Mouse (Mus musculus) MEL (cell line): ENCODE data around the gene Utrn.

Experiments
- ELF1 ChIP-seq: IDR thresholded peaks from 2 replicates; pipeline ENCODE4 v1.6.1; 2014; ENCODE audit warnings: low read depth, mild to moderate bottlenecking, inconsistent platforms, low read length, improper control_type of control experiment, moderate library complexity
- EP300 ChIP-seq, 2 experiments: IDR thresholded peaks; 2 replicates each; pipeline ENCODE4 v1.6.1; 2011; ENCODE audit warnings: improper control_type of control experiment in 2 of 2, low read length in 2 of 2, low read depth in 1 of 2, mild to moderate bottlenecking in 1 of 2
- JUND ChIP-seq: IDR thresholded peaks from 2 replicates; pipeline ENCODE4 v1.6.1; 2011; ENCODE audit warnings: low read depth, mild to moderate bottlenecking, improper control_type of control experiment, low read length
- MAFK ChIP-seq: IDR thresholded peaks from 2 replicates; pipeline ENCODE4 v1.6.1; 2011; ENCODE audit warnings: low read depth, mild to moderate bottlenecking, low read length, improper control_type of control experiment, borderline replicate concordance
- POLR2A ChIP-seq, 2 experiments: IDR thresholded peaks; 2 replicates each; pipeline ENCODE4 v1.6.1; 2011 to 2012; ENCODE audit warnings: low read length in 2 of 2, mild to moderate bottlenecking in 2 of 2, control low read depth in 1 of 2, improper control_type of control experiment in 1 of 2, low read depth in 1 of 2, moderate library complexity in 1 of 2; ENCODE audit not compliant: control insufficient read depth in 1 of 2, insufficient read depth in 1 of 2, poor library complexity in 1 of 2
- USF1 ChIP-seq: IDR thresholded peaks from 2 replicates; pipeline ENCODE4 v1.6.1; 2014; ENCODE audit warnings: low read depth, mild to moderate bottlenecking, inconsistent platforms, low read length, improper control_type of control experiment, moderate library complexity

- TF ChIP-seq MAFK: no peak
- TF ChIP-seq USF1: no peak
- TF ChIP-seq EP300 (IDR thresholded peaks at IDR 0.05; ENCODE audit: low read depth in 1 of 2, low read length in 2 of 2): no peak
- no peak for TF ChIP-seq POLR2A (IDR thresholded peaks at IDR 0.05; ENCODE audit: control insufficient read depth in 1 of 2, insufficient read depth in 1 of 2, low read depth in 1 of 2, low read length in 2 of 2, poor library complexity in 1 of 2)
- no peak for TF ChIP-seq ELF1
- no peak for TF ChIP-seq JUND
Measured at GRCm38 (mm10) chr10:12673309-12673708, 195.9 kb downstream of the Utrn start.
